Mouse (Mus musculus) ES-E14 (cell line): ENCODE measurements around the gene Lap3. TPM values are rescaled to one million over a fixed set of nuclear protein-coding genes. Genes with fewer than 3 reads are reported as not detected.

Experiments used
- DNase-seq: peaks from one replicate; pipeline ENCODE4 v3.0.0-alpha.2; 2013; ENCODE audit warnings: low read depth, low spot score
- H3K27ac ChIP-seq: 2 replicates; pipeline ENCODE4 v1.5.1; 2012; ENCODE audit warnings: low read depth, mild to moderate bottlenecking, low read length, moderate library complexity, mixed read lengths; ENCODE audit not compliant: poor library complexity, insufficient read depth, severe bottlenecking
- H3K36me3 ChIP-seq: 2 replicates; pipeline ENCODE4 v1.6.1; 2012; ENCODE audit warnings: mild to moderate bottlenecking, low read length, moderate library complexity, mixed read lengths; ENCODE audit not compliant: control insufficient read depth, poor library complexity, insufficient read depth, severe bottlenecking
- H3K4me1 ChIP-seq, 2 experiments: fragments of 150-350 bp in 1 of 2; sonication (generic) in 1 of 2; 2 replicates each; pipeline ENCODE4 v1.6.1; 2012; ENCODE audit warnings: low read length in 2 of 2, mild to moderate bottlenecking in 1 of 2, mixed read lengths in 1 of 2; ENCODE audit not compliant: control insufficient read depth in 2 of 2, insufficient read depth in 2 of 2, poor library complexity in 1 of 2
- H3K4me3 ChIP-seq, 2 experiments: fragments of 150-350 bp in 1 of 2; sonication (generic) in 1 of 2; 2 replicates each; pipeline ENCODE4 v1.5.1; 2012; ENCODE audit warnings: low read length in 2 of 2, low read depth in 1 of 2, mild to moderate bottlenecking in 1 of 2, mixed read lengths in 1 of 2; ENCODE audit not compliant: insufficient read depth in 1 of 2, poor library complexity in 1 of 2, severe bottlenecking in 1 of 2
- H3K9ac ChIP-seq: 2 replicates; pipeline ENCODE4 v1.6.1; 2012; ENCODE audit warnings: low read depth, mild to moderate bottlenecking, low read length, mixed read lengths; ENCODE audit not compliant: poor library complexity, insufficient read depth, severe bottlenecking
- H3K9me3 ChIP-seq: fragments of 150-350 bp; sonication (generic); 2 replicates; pipeline ENCODE4 v1.6.1; 2012; ENCODE audit warnings: low read depth, mild to moderate bottlenecking, low read length; ENCODE audit not compliant: control insufficient read depth, insufficient read depth
- CHD2 ChIP-seq: IDR thresholded peaks from 2 replicates; pipeline ENCODE4 v1.6.1; 2014; ENCODE audit warnings: mild to moderate bottlenecking, low read depth, low read length, inconsistent platforms
- HCFC1 ChIP-seq: IDR thresholded peaks from 2 replicates; pipeline ENCODE4 v1.6.1; 2012; ENCODE audit warnings: low read length, inconsistent platforms, borderline replicate concordance; ENCODE audit not compliant: insufficient read depth
- MAFK ChIP-seq: IDR thresholded peaks from 2 replicates; pipeline ENCODE4 v1.6.1; 2014; ENCODE audit warnings: mild to moderate bottlenecking, low read depth, low read length, inconsistent platforms; ENCODE audit not compliant: insufficient read depth
- ZC3H11A ChIP-seq: IDR thresholded peaks from 2 replicates; pipeline ENCODE4 v1.6.1; 2012; ENCODE audit warnings: low read depth, mild to moderate bottlenecking, inconsistent platforms, low read length, borderline replicate concordance
- ZNF384 ChIP-seq: IDR thresholded peaks from 2 replicates; pipeline ENCODE4 v1.6.1; 2012; ENCODE audit warnings: low read depth, low read length, inconsistent platforms
- in situ Hi-C, 2 experiments: fragments of 600-800 bp; cut with MboI; formaldehyde crosslinking; loops; one replicate each; pipeline ENCODE4 v1.15.1; 2025; ENCODE audit warnings: low sequenced_read_pairs in 2 of 2, inconsistent platforms in 1 of 2; ENCODE audit not compliant: unreplicated experiment in 2 of 2
- total RNA-seq: library from RNA; depleted of rRNA; stranded (reverse); fragments of 300-350 nt; gene quantifications from 2 replicates; pipeline ENCODE4 v1.2.3, GENCODE M21; 2012; rRNA removed

The Lap3 gene
- total RNA-seq = 178 and 192 TPM in 2 replicates

- no peaks in the 10 kb centered on the region for H3K9me3 ChIP-seq
- H3K36me3 ChIP-seq = peaks cover 17% of the 10 kb centered on the region
- peak within 1 kb of the TSS; percentile 87 to 92 for H3K4me3 ChIP-seq
- peak within 1 kb of the TSS; percentile 45; the same call in 1 of the 2 replicates for H3K27ac ChIP-seq
- TF ChIP-seq HCFC1 (no peak; the same call in 1 of the 2 replicates), MAFK (no peak), ZC3H11A (no peak), CHD2 (no peak), ZNF384 (no peak)
- peaks cover 5 to 10% of the 10 kb centered on the region in 2 experiments for H3K4me1 ChIP-seq
- DNase-seq = peak; percentile 92
- H3K9ac ChIP-seq = peak within 1 kb of the TSS; percentile 95
- in situ Hi-C loops = no loop called here
These were observed at the start of gene Lap3 for GRCm38 (mm10) chr5:45493191-45494092. TSS of gene Lap3 (plus strand) at chr5:45493374.

- Histone ChIP-seq H3K4me3 (no peak overlapping the region), H3K36me3 (peaks cover 16% of the 10 kb centered on the region), H3K9me3 (no peaks in the 10 kb centered on the region), H3K4me1 (peaks cover 4 to 11% of the 10 kb centered on the region in 2 experiments; a peak in 2 of 4 replicates), H3K9ac (no peak overlapping the region), H3K27ac (no peak overlapping the region)
- no peak for DNase-seq
- in situ Hi-C loops = no loop called here
- TF ChIP-seq HCFC1 (no peak), CHD2 (no peak), MAFK (no peak), ZNF384 (no peak), ZC3H11A (no peak)
These were observed 48.9 kb upstream of the Lap3 start for GRCm38 (mm10) chr5:45444130-45444832.

GRCm38 (mm10) chr5:45448676-45449075, 44.5 kb upstream of the Lap3 start:
- peaks cover 6% of the 10 kb centered on the region for H3K36me3 ChIP-seq
- H3K4me1 ChIP-seq = peaks cover 4 to 11% of the 10 kb centered on the region in 2 experiments; a peak in 2 of 4 replicates
- H3K27ac ChIP-seq = no peak overlapping the region
- no peak for DNase-seq
- H3K4me3 ChIP-seq = peak overlapping the region; percentile 67 to 94
- peak overlapping the region; percentile 89; the same call in 1 of the 2 replicates for H3K9ac ChIP-seq
- in situ Hi-C loops = no loop called here
- no peak for TF ChIP-seq MAFK
- no peak for TF ChIP-seq ZNF384
- no peak for TF ChIP-seq HCFC1
- TF ChIP-seq ZC3H11A = no peak
- TF ChIP-seq CHD2 = no peak
- H3K9me3 ChIP-seq = no peaks in the 10 kb centered on the region

GRCm38 (mm10) chr5:45449206-45449605, 44.0 kb upstream of the Lap3 start:
- TF ChIP-seq HCFC1 (no peak), MAFK (no peak), CHD2 (no peak), ZNF384 (no peak), ZC3H11A (no peak)
- H3K4me1 ChIP-seq = peaks cover 4 to 11% of the 10 kb centered on the region in 2 experiments; a peak in 2 of 4 replicates
- no peak overlapping the region for H3K27ac ChIP-seq
- in situ Hi-C loops = no loop called here
- peaks cover 3% of the 10 kb centered on the region for H3K36me3 ChIP-seq
- H3K9me3 ChIP-seq = no peaks in the 10 kb centered on the region
- no peak for DNase-seq
- peak overlapping the region; percentile 67 to 94 for H3K4me3 ChIP-seq
- H3K9ac ChIP-seq = peak overlapping the region; percentile 89
